In genomic region chr13:21223242-21223655, GRCm38 (mm10) we compare ENCODE assay signal across 8 mouse cellular contexts. TPM values are rescaled to one million over a fixed set of nuclear protein-coding genes. Genes with fewer than 3 reads are reported as not detected.
A peak's percentile ranks its signal among the peaks of the same experiment; 100 is the strongest.
DNase-seq lines count a peak whose midpoint lies in the region; ATAC-seq lines count a peak whose summit lies in the region.

No protein-coding gene starts in this region.

- ATAC-seq in lung, embryonic 16.5 days (ENCODE audit: low read depth): peak; percentile 24; the same call in 1 of the 2 replicates
- 0 out of 2 replicates have a peak, but pooled peaks have one; percentile 20 for ATAC-seq in common myeloid progenitor, adult 5-6 weeks (replicated peaks; ENCODE audit: low read depth, poor library complexity, severe bottlenecking)
- 0 out of 2 replicates have a peak, but pooled peaks have one; percentile 18 for ATAC-seq in hindbrain, embryonic 11.5 days (ENCODE audit: low FRiP score)
- ATAC-seq in liver, embryonic 15.5 days (ENCODE audit: insufficient read depth): no peak
- 0 out of 2 replicates have a peak, but pooled peaks have one; percentile 2 for ATAC-seq in stomach, embryonic 14.5 days (ENCODE audit: insufficient number of reproducible peaks, insufficient read depth, low FRiP score, low read depth)

- intact Hi-C loops in left cerebral cortex, postnatal 10 days (cut with DNase I): loop anchor here (5.0 kb wide), 1 partner anchor 54 kb away; no protein-coding TSS in a partner anchor

- no peaks in the 10 kb centered on the region for H3K36me3 ChIP-seq in lung, embryonic 16.5 days (ENCODE audit: control insufficient read depth, insufficient read depth, low read length)
- no peaks in the 10 kb centered on the region for H3K36me3 ChIP-seq in hindbrain, embryonic 11.5 days (ENCODE audit: control insufficient read depth, insufficient read depth, low read length)
- no peaks in the 10 kb centered on the region for H3K36me3 ChIP-seq in liver, embryonic 15.5 days (replicated peaks)
- no peaks in the 10 kb centered on the region for H3K36me3 ChIP-seq in stomach, embryonic 14.5 days (ENCODE audit: control insufficient read depth, insufficient read depth, low read length)

- DNase-seq in lung, adult 18-20 months: no peak
- DNase-seq in hindbrain, embryonic 11.5 days (ENCODE audit: low spot score): peak; percentile 50
- no peak for DNase-seq in left cerebral cortex, postnatal 10 days (ENCODE audit: extremely low spot score in 1 of 2, low spot score in 2 of 2)
- no peak for DNase-seq in right cerebral cortex, postnatal 10 days (ENCODE audit: low spot score in 2 of 2)

- H3K9ac ChIP-seq in lung, embryonic 16.5 days (ENCODE audit: low read length): peak overlapping the region; percentile 71
- H3K9ac ChIP-seq in hindbrain, embryonic 11.5 days (ENCODE audit: low read depth, low read length): peak overlapping the region; percentile 40
- peak overlapping the region; percentile 53 for H3K9ac ChIP-seq in liver, embryonic 15.5 days
- peak overlapping the region; percentile 18; the same call in 1 of the 2 replicates for H3K9ac ChIP-seq in stomach, embryonic 14.5 days (replicated peaks; ENCODE audit: low read depth, low read length)

- peak overlapping the region; percentile 57 for H3K27ac ChIP-seq in lung, embryonic 16.5 days (ENCODE audit: low read length)
- no peak overlapping the region for H3K27ac ChIP-seq in hindbrain, embryonic 11.5 days (ENCODE audit: low read depth, low read length)
- H3K27ac ChIP-seq in liver, embryonic 15.5 days (replicated peaks): no peak overlapping the region
- H3K27ac ChIP-seq in stomach, embryonic 14.5 days (ENCODE audit: low read length): no peak overlapping the region

- H3K4me3 ChIP-seq in lung, embryonic 16.5 days (ENCODE audit: low read length): peak overlapping the region; percentile 63
- peak overlapping the region; percentile 52 for H3K4me3 ChIP-seq in hindbrain, embryonic 11.5 days (ENCODE audit: low read depth, low read length)
- H3K4me3 ChIP-seq in liver, embryonic 15.5 days (replicated peaks): peak overlapping the region; percentile 63
- H3K4me3 ChIP-seq in stomach, embryonic 14.5 days (ENCODE audit: low read depth, low read length): peak overlapping the region; percentile 52

- no peaks in the 10 kb centered on the region; the same call in 1 of the 2 replicates for H3K27me3 ChIP-seq in lung, embryonic 16.5 days (ENCODE audit: control insufficient read depth, insufficient read depth, low read depth, low read length)
- H3K27me3 ChIP-seq in hindbrain, embryonic 11.5 days (ENCODE audit: control insufficient read depth, insufficient read depth, low read length): 0 out of 2 replicates have a peak, but pooled peaks cover 2% of the 10 kb centered on the region
- H3K27me3 ChIP-seq in liver, embryonic 15.5 days: peaks cover 15% of the 10 kb centered on the region; the same call in 1 of the 2 replicates
- H3K27me3 ChIP-seq in stomach, embryonic 14.5 days (ENCODE audit: control insufficient read depth, insufficient read depth, low read length): no peaks in the 10 kb centered on the region

- H3K4me1 ChIP-seq in lung, embryonic 16.5 days (replicated peaks; ENCODE audit: control insufficient read depth, insufficient read depth, low read length): no peaks in the 10 kb centered on the region; the same call in 1 of the 2 replicates
- H3K4me1 ChIP-seq in hindbrain, embryonic 11.5 days (replicated peaks; ENCODE audit: control insufficient read depth, insufficient read depth, low read length): no peaks in the 10 kb centered on the region
- peaks cover 19% of the 10 kb centered on the region for H3K4me1 ChIP-seq in liver, embryonic 15.5 days (replicated peaks)
- no peaks in the 10 kb centered on the region for H3K4me1 ChIP-seq in stomach, embryonic 14.5 days (ENCODE audit: control insufficient read depth, insufficient read depth, low read length)

- H3K9me3 ChIP-seq in lung, embryonic 16.5 days (ENCODE audit: control insufficient read depth, low read length): no peaks in the 10 kb centered on the region
- H3K9me3 ChIP-seq in hindbrain, embryonic 11.5 days (ENCODE audit: control insufficient read depth, low read length): no peaks in the 10 kb centered on the region
- H3K9me3 ChIP-seq in liver, embryonic 15.5 days (replicated peaks): no peaks in the 10 kb centered on the region
- no peaks in the 10 kb centered on the region for H3K9me3 ChIP-seq in stomach, embryonic 14.5 days (ENCODE audit: control insufficient read depth, low read depth, low read length)

- H3K4me2 ChIP-seq in lung, embryonic 16.5 days (ENCODE audit: low read depth, low read length): peak overlapping the region; percentile 85
- peak overlapping the region; percentile 52 for H3K4me2 ChIP-seq in hindbrain, embryonic 11.5 days (replicated peaks; ENCODE audit: low read depth, low read length)
- peak overlapping the region; percentile 86 for H3K4me2 ChIP-seq in liver, embryonic 15.5 days
- peak overlapping the region; percentile 77 for H3K4me2 ChIP-seq in stomach, embryonic 14.5 days (replicated peaks; ENCODE audit: low read depth, low read length)

- 3% methylated on average over 10 of the region's 10 CpGs for WGBS in lung, embryonic 16.5 days
- 3% methylated on average over 10 of the region's 10 CpGs for WGBS in hindbrain, embryonic 11.5 days
- WGBS in liver, embryonic 15.5 days (ENCODE audit: insufficient replicate concordance): 2% methylated on average over 10 of the region's 10 CpGs
- 2% methylated on average over 10 of the region's 10 CpGs for WGBS in stomach, embryonic 14.5 days

RNA-seq across cellular contexts. Expression of gene Trim27, which starts 44.0 kb away (rescaled TPM):
- polyA plus RNA-seq in lung, embryonic 16.5 days (2015; fragmentation: Nextera tagmentation; extraction: Ambion mirVana): 105 and 108 TPM in 2 replicates
- 162 and 186 TPM in 2 replicates for total RNA-seq in common myeloid progenitor, adult 5-6 weeks (2017)
- 133 and 144 TPM in 2 replicates for polyA plus RNA-seq in hindbrain, embryonic 11.5 days (2014; fragmentation: Nextera tagmentation; extraction: Ambion mirVana)
- 59.3 and 65.7 TPM in 2 replicates for polyA plus RNA-seq in liver, embryonic 15.5 days (2015; fragmentation: Nextera tagmentation; extraction: Ambion mirVana)
- 123 and 128 TPM in 2 replicates for polyA plus RNA-seq in stomach, embryonic 14.5 days (2014; fragmentation: Nextera tagmentation; extraction: Ambion mirVana)
- 10 to 100 TPM; 43.1 to 45.0 TPM for total RNA-seq in left cerebral cortex, postnatal 10 days (2021)

Comparison
In these comparisons a context has a peak if more than half of its experiments do, and no peak if none do; other contexts are left out.
1. H3K9ac ChIP-seq: peak in every context shown above with its lines; median percentile 71 in lung, embryonic 16.5 days; 53 in liver, embryonic 15.5 days; 40 in hindbrain, embryonic 11.5 days; 18 in stomach, embryonic 14.5 days.